Mouse (Mus musculus) embryonic stem cell, embryonic (primary cell): ENCODE data around the gene Rplp0.
"Not testable (repeated sequence)": the region's sequence is repeated elsewhere in the genome, so short reads cannot be mapped to it uniquely, and the experiment has no call there.

Experiments used
- CTCF ChIA-PET, 4 experiments: fragments of 300-600 bp in 2 of 4; fragments of 350-600 bp in 2 of 4; sonication (Branson Sonifier 250); formaldehyde crosslinking; loops; one replicate each; lab custom pipeline; 2022; ENCODE audit warnings: inconsistent platforms in 2 of 4; lab: Charles Lee
- POLR2A ChIA-PET, 4 experiments: fragments of 300-600 bp in 2 of 4; fragments of 350-600 bp in 2 of 4; sonication (Branson Sonifier 250); formaldehyde crosslinking; loops; one replicate each; lab custom pipeline; 2022; ENCODE audit warnings: antibody characterized with exemption in 4 of 4, inconsistent platforms in 1 of 4; lab: Charles Lee

Rplp0 gene

GRCm38 (mm10) chr5:115559237-115560101 is at the start of gene Rplp0:
TSS of gene Rplp0 (plus strand) at chr5:115559467.
- ChIA-PET CTCF (interaction anchor here (0.5 to 2.0 kb wide), 28 partner anchors 9 to 1219 kb away, joined by 3 to 15 read pairs (median 4); no protein-coding TSS in a partner anchor), POLR2A (interaction anchor here (0.6 to 21.3 kb wide), 127 partner anchors 8 to 1789 kb away, joined by 3 to 239 read pairs (median 5); partner anchors contain the start of genes Sirt4 (in 3 of the 4), Rab35 (in 2 of the 4), Dynll1 (in 1 of the 4) and Srsf9 (in 1 of the 4))

GRCm38 (mm10) chr5:115509790-115510689 is 49.2 kb upstream of the Rplp0 start:
- ChIA-PET CTCF (interaction anchor here in 2 of 4 experiments (0.6 to 3.4 kb wide), 9 partner anchors 11 to 593 kb away, joined by 3 to 31 read pairs (median 5); no protein-coding TSS in a partner anchor), POLR2A (interaction anchor here (0.6 to 13.0 kb wide), 37 partner anchors 10 to 316 kb away, joined by 3 to 114 read pairs (median 5); partner anchors contain the start of genes Rplp0 (in 2 of the 4), Cabp1 (in 1 of the 4) and Dynll1 (in 1 of the 4))

GRCm38 (mm10) chr5:115512375-115512774 is 46.9 kb upstream of the Rplp0 start:
- ChIA-PET POLR2A (interaction anchor here in 2 of 4 experiments (0.6 to 13.0 kb wide), 8 partner anchors 10 to 47 kb away, joined by 3 to 114 read pairs (median 3); partner anchors contain the start of genes Rplp0 (in 1 of the 2) and Sirt4 (in 1 of the 2)), CTCF (interaction anchor here in 1 of 4 experiments (1.1 kb wide), 1 partner anchor 26 kb away, joined by 6 read pairs; no protein-coding TSS in a partner anchor)

- CTCF ChIA-PET, result interaction anchor here in 1 of 4 experiments (2.0 kb wide), 1 partner anchor 25 kb away, joined by 4 read pairs; no protein-coding TSS in a partner anchor
These were observed 46.0 kb upstream of the Rplp0 start for GRCm38 (mm10) chr5:115513246-115513645.

GRCm38 (mm10) chr5:115513721-115514120 is 45.5 kb upstream of the Rplp0 start:
- ChIA-PET CTCF (interaction anchor here in 1 of 4 experiments (2.0 kb wide), 1 partner anchor 25 kb away, joined by 4 read pairs; no protein-coding TSS in a partner anchor), POLR2A (interaction anchor here in 2 of 4 experiments (1.1 to 5.9 kb wide), 10 partner anchors 11 to 42 kb away, joined by 3 to 40 read pairs (median 9); no protein-coding TSS in a partner anchor)

More at GRCm38 (mm10) chr5:115513246-115513645, 46.0 kb upstream of the Rplp0 start:
- POLR2A ChIA-PET, result interaction anchor here in 2 of 4 experiments (0.6 to 5.9 kb wide), 8 partner anchors 12 to 81 kb away, joined by 3 to 40 read pairs (median 6); no protein-coding TSS in a partner anchor

- ChIA-PET CTCF (interaction anchor here in 2 of 4 experiments (1.7 to 2.0 kb wide), 2 partner anchors 24 kb away, joined by 4 to 9 read pairs; no protein-coding TSS in a partner anchor), POLR2A (interaction anchor here in 3 of 4 experiments (0.6 to 5.9 kb wide), 22 partner anchors 10 to 224 kb away, joined by 3 to 40 read pairs (median 4); partner anchors contain the start of gene Rplp0 (in 1 of the 3))
These were observed 44.9 kb upstream of the Rplp0 start for GRCm38 (mm10) chr5:115514346-115514745.

- POLR2A ChIA-PET, result interaction anchor here (0.6 to 5.9 kb wide), 32 partner anchors 9 to 428 kb away, joined by 3 to 40 read pairs (median 4); partner anchors contain the start of gene Rplp0 (in 1 of the 4)
These were observed 44.2 kb upstream of the Rplp0 start for GRCm38 (mm10) chr5:115514896-115515587.

GRCm38 (mm10) chr5:115516081-115516907 is 43.0 kb upstream of the Rplp0 start:
- ChIA-PET POLR2A (interaction anchor here (0.5 to 5.9 kb wide), 57 partner anchors 8 to 1074 kb away, joined by 3 to 40 read pairs (median 4); partner anchors contain the start of genes Rplp0 (in 2 of the 4) and Sirt4 (in 1 of the 4)), CTCF (interaction anchor here (0.6 to 1.9 kb wide), 9 partner anchors 9 to 216 kb away, joined by 3 to 13 read pairs (median 4); no protein-coding TSS in a partner anchor)

More at GRCm38 (mm10) chr5:115514896-115515587, 44.2 kb upstream of the Rplp0 start:
- CTCF ChIA-PET, result interaction anchor here in 3 of 4 experiments (0.6 to 2.0 kb wide), 5 partner anchors 23 to 150 kb away, joined by 3 to 9 read pairs (median 3); no protein-coding TSS in a partner anchor

- ChIA-PET CTCF (interaction anchor here (0.6 to 1.9 kb wide), 8 partner anchors 10 to 758 kb away, joined by 3 to 13 read pairs (median 6); no protein-coding TSS in a partner anchor), POLR2A (interaction anchor here (0.5 to 5.9 kb wide), 57 partner anchors 8 to 507 kb away, joined by 3 to 40 read pairs (median 4); partner anchors contain the start of genes Rplp0 (in 2 of the 4) and Sirt4 (in 1 of the 4))
These were observed 42.4 kb upstream of the Rplp0 start for GRCm38 (mm10) chr5:115516908-115517307.

- ChIA-PET CTCF (interaction anchor here (0.7 to 1.9 kb wide), 5 partner anchors 14 to 759 kb away, joined by 4 to 13 read pairs (median 6); no protein-coding TSS in a partner anchor), POLR2A (interaction anchor here (0.6 to 5.9 kb wide), 37 partner anchors 9 to 314 kb away, joined by 3 to 40 read pairs (median 5); partner anchors contain the start of genes Rplp0 (in 1 of the 4) and Sirt4 (in 1 of the 4))
These were observed 41.8 kb upstream of the Rplp0 start for GRCm38 (mm10) chr5:115517501-115517900.

- POLR2A ChIA-PET, result interaction anchor here in 2 of 4 experiments (1.0 to 9.0 kb wide), 6 partner anchors 9 to 63 kb away, joined by 3 to 52 read pairs (median 20); no protein-coding TSS in a partner anchor
- CTCF ChIA-PET, result not testable (repeated sequence)
These were observed 41.1 kb upstream of the Rplp0 start for GRCm38 (mm10) chr5:115518214-115518613.

- ChIA-PET CTCF (interaction anchor here in 2 of 4 experiments (0.7 to 1.9 kb wide), 5 partner anchors 11 to 38 kb away, joined by 3 to 9 read pairs (median 4); no protein-coding TSS in a partner anchor), POLR2A (interaction anchor here in 3 of 4 experiments (0.5 to 9.0 kb wide), 20 partner anchors 10 to 1411 kb away, joined by 3 to 52 read pairs (median 4); partner anchors contain the start of genes Rplp0 (in 1 of the 3) and Sirt4 (in 1 of the 3))
These were observed 38.9 kb upstream of the Rplp0 start for GRCm38 (mm10) chr5:115520325-115520869.

GRCm38 (mm10) chr5:115521553-115522461 is 37.5 kb upstream of the Rplp0 start:
- ChIA-PET CTCF (interaction anchor here in 3 of 4 experiments (0.6 to 1.6 kb wide), 6 partner anchors 12 to 72 kb away, joined by 3 to 8 read pairs (median 4); no protein-coding TSS in a partner anchor), POLR2A (interaction anchor here in 3 of 4 experiments (0.9 to 9.0 kb wide), 15 partner anchors 10 to 42 kb away, joined by 3 to 52 read pairs (median 4); partner anchors contain the start of gene Gcn1l1 (in 1 of the 3))
